Mouse (Mus musculus) ES-E14 (cell line): Measurements from ENCODE around the gene Calm3. TPM values are rescaled to one million over a fixed set of nuclear protein-coding genes. Genes with fewer than 3 reads are reported as not detected.

Experiments
- DNase-seq: peaks from one replicate; pipeline ENCODE4 v3.0.0-alpha.2; 2013; ENCODE audit warnings: low read depth, low spot score
- H3K27ac ChIP-seq: 2 replicates; pipeline ENCODE4 v1.5.1; 2012; ENCODE audit warnings: low read depth, mild to moderate bottlenecking, low read length, moderate library complexity, mixed read lengths; ENCODE audit not compliant: poor library complexity, insufficient read depth, severe bottlenecking
- H3K36me3 ChIP-seq: 2 replicates; pipeline ENCODE4 v1.6.1; 2012; ENCODE audit warnings: mild to moderate bottlenecking, low read length, moderate library complexity, mixed read lengths; ENCODE audit not compliant: control insufficient read depth, poor library complexity, insufficient read depth, severe bottlenecking
- H3K4me1 ChIP-seq, 2 experiments: fragments of 150-350 bp in 1 of 2; sonication (generic) in 1 of 2; 2 replicates each; pipeline ENCODE4 v1.6.1; 2012; ENCODE audit warnings: low read length in 2 of 2, mild to moderate bottlenecking in 1 of 2, mixed read lengths in 1 of 2; ENCODE audit not compliant: control insufficient read depth in 2 of 2, insufficient read depth in 2 of 2, poor library complexity in 1 of 2
- H3K4me3 ChIP-seq, 2 experiments: fragments of 150-350 bp in 1 of 2; sonication (generic) in 1 of 2; 2 replicates each; pipeline ENCODE4 v1.5.1; 2012; ENCODE audit warnings: low read length in 2 of 2, low read depth in 1 of 2, mild to moderate bottlenecking in 1 of 2, mixed read lengths in 1 of 2; ENCODE audit not compliant: insufficient read depth in 1 of 2, poor library complexity in 1 of 2, severe bottlenecking in 1 of 2
- H3K9ac ChIP-seq: 2 replicates; pipeline ENCODE4 v1.6.1; 2012; ENCODE audit warnings: low read depth, mild to moderate bottlenecking, low read length, mixed read lengths; ENCODE audit not compliant: poor library complexity, insufficient read depth, severe bottlenecking
- H3K9me3 ChIP-seq: fragments of 150-350 bp; sonication (generic); 2 replicates; pipeline ENCODE4 v1.6.1; 2012; ENCODE audit warnings: low read depth, mild to moderate bottlenecking, low read length; ENCODE audit not compliant: control insufficient read depth, insufficient read depth
- CHD2 ChIP-seq: IDR thresholded peaks from 2 replicates; pipeline ENCODE4 v1.6.1; 2014; ENCODE audit warnings: mild to moderate bottlenecking, low read depth, low read length, inconsistent platforms
- HCFC1 ChIP-seq: IDR thresholded peaks from 2 replicates; pipeline ENCODE4 v1.6.1; 2012; ENCODE audit warnings: low read length, inconsistent platforms, borderline replicate concordance; ENCODE audit not compliant: insufficient read depth
- MAFK ChIP-seq: IDR thresholded peaks from 2 replicates; pipeline ENCODE4 v1.6.1; 2014; ENCODE audit warnings: mild to moderate bottlenecking, low read depth, low read length, inconsistent platforms; ENCODE audit not compliant: insufficient read depth
- ZC3H11A ChIP-seq: IDR thresholded peaks from 2 replicates; pipeline ENCODE4 v1.6.1; 2012; ENCODE audit warnings: low read depth, mild to moderate bottlenecking, inconsistent platforms, low read length, borderline replicate concordance
- ZNF384 ChIP-seq: IDR thresholded peaks from 2 replicates; pipeline ENCODE4 v1.6.1; 2012; ENCODE audit warnings: low read depth, low read length, inconsistent platforms
- in situ Hi-C, 2 experiments: fragments of 600-800 bp; cut with MboI; formaldehyde crosslinking; loops; one replicate each; pipeline ENCODE4 v1.15.1; 2025; ENCODE audit warnings: low sequenced_read_pairs in 2 of 2, inconsistent platforms in 1 of 2; ENCODE audit not compliant: unreplicated experiment in 2 of 2
- total RNA-seq: library from RNA; depleted of rRNA; stranded (reverse); fragments of 300-350 nt; gene quantifications from 2 replicates; pipeline ENCODE4 v1.2.3, GENCODE M21; 2012

Calm3 gene
- total RNA-seq, 1 experiment, result 198 TPM

- no peak overlapping the region for H3K27ac ChIP-seq
- H3K4me3 ChIP-seq, result peak overlapping the region; percentile 36 to 56; a peak in 2 of 4 replicates
- H3K9ac ChIP-seq, result peak overlapping the region; percentile 39; the same call in 1 of the 2 replicates
- in situ Hi-C loops, result loop anchor here in 1 of 2 experiments (25.0 kb wide), 1 partner anchor 95 kb away; the partner anchor contains the start of genes Fkrp and Strn4
- H3K36me3 ChIP-seq, result no peaks in the 10 kb centered on the region
- H3K9me3 ChIP-seq, result no peaks in the 10 kb centered on the region
- DNase-seq, result no peak
- H3K4me1 ChIP-seq, result peaks cover 0 to 23% of the 10 kb centered on the region in 2 experiments; a peak in 1 of 4 replicates
- TF ChIP-seq MAFK (no peak), ZC3H11A (no peak)
Measured at GRCm38 (mm10) chr7:16906889-16907559, 16.9 kb downstream of the Calm3 start.

- H3K9me3 ChIP-seq, result no peaks in the 10 kb centered on the region
- H3K27ac ChIP-seq, result no peak within 1 kb of the TSS
- H3K9ac ChIP-seq, result peak within 1 kb of the TSS; percentile 39; the same call in 1 of the 2 replicates
- H3K4me1 ChIP-seq, result peaks cover 0 to 23% of the 10 kb centered on the region in 2 experiments; a peak in 1 of 4 replicates
- no peak for TF ChIP-seq CHD2
- no peak for TF ChIP-seq ZC3H11A
- no peak for TF ChIP-seq ZNF384
- no peak for TF ChIP-seq MAFK
- TF ChIP-seq HCFC1, result no peak
- in situ Hi-C loops, result loop anchor here in 1 of 2 experiments (25.0 kb wide), 1 partner anchor 94 kb away; the partner anchor contains the start of genes Fkrp and Strn4
- no peak for DNase-seq
- peak within 1 kb of the TSS; percentile 36 to 56; a peak in 2 of 4 replicates for H3K4me3 ChIP-seq
- H3K36me3 ChIP-seq, result no peaks in the 10 kb centered on the region
Measured at GRCm38 (mm10) chr7:16906281-16906680, 17.6 kb downstream of the Calm3 start, which contains the start of gene Ptgir. TSS of gene Ptgir (plus strand) at chr7:16906490.

- H3K9ac ChIP-seq, result no peak overlapping the region
- peaks cover 0 to 26% of the 10 kb centered on the region in 2 experiments; a peak in 1 of 4 replicates for H3K4me1 ChIP-seq
Measured at GRCm38 (mm10) chr7:16905491-16906021, 18.4 kb downstream of the Calm3 start.

GRCm38 (mm10) chr7:16904120-16904675 is 19.7 kb downstream of the Calm3 start:
- no peaks in the 10 kb centered on the region for H3K9me3 ChIP-seq
- no peak for TF ChIP-seq HCFC1
- TF ChIP-seq ZNF384, result no peak
- TF ChIP-seq MAFK, result no peak
- no peak for TF ChIP-seq ZC3H11A
- in situ Hi-C loops, result loop anchor here in 1 of 2 experiments (25.0 kb wide), 1 partner anchor 92 kb away; the partner anchor contains the start of genes Fkrp and Strn4
- H3K9ac ChIP-seq, result no peak overlapping the region
- no peak for DNase-seq
- H3K4me3 ChIP-seq, result no peak overlapping the region
- H3K36me3 ChIP-seq, result no peaks in the 10 kb centered on the region
- no peak overlapping the region for H3K27ac ChIP-seq
- H3K4me1 ChIP-seq, result peaks cover 3 to 33% of the 10 kb centered on the region in 2 experiments; a peak in 1 of 4 replicates

More at GRCm38 (mm10) chr7:16905491-16906021, 18.4 kb downstream of the Calm3 start:
- no peak for TF ChIP-seq HCFC1
- no peak for TF ChIP-seq MAFK
- no peak for TF ChIP-seq ZC3H11A
- TF ChIP-seq CHD2, result no peak
- TF ChIP-seq ZNF384, result no peak
- H3K4me3 ChIP-seq, result no peak overlapping the region
- H3K9me3 ChIP-seq, result no peaks in the 10 kb centered on the region
- in situ Hi-C loops, result loop anchor here in 1 of 2 experiments (25.0 kb wide), 1 partner anchor 93 kb away; the partner anchor contains the start of genes Fkrp and Strn4
- no peaks in the 10 kb centered on the region for H3K36me3 ChIP-seq
- no peak for DNase-seq
- no peak overlapping the region for H3K27ac ChIP-seq
